Mouse (Mus musculus): Measurements from ENCODE around the gene Smim13.

DNA sequence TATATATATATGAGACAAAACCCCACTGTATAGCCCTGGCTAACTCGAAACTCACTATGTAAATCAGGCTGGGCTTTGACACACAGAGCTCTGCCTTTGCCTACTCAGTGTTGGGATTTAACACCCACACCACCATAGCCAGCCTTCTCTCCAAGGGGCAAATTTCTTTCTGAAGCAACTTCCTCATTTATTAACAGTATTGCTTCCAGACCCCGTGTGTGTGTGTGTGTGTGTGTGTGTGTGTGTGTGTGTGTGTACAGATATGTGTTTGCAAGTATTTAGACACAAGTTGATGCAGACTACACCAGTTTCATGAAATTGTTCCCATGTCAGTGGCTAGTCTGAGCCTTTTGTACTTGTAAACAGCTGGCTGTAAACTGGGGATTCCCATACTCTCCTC lies 8.1 kb upstream of the Smim13 start:
- TF ChIP-seq CTCF (conservative IDR thresholded peaks at IDR 0.05; ENCODE audit: insufficient read depth, insufficient read length, low read depth, low read length): no peak
- no peak for TF ChIP-seq POLR2A (IDR thresholded peaks at IDR 0.05; ENCODE audit: low read depth, low read length)

Data from kidney, adult 2 months (tissue).